Mouse (Mus musculus) lung, postnatal 0 days (tissue): ENCODE measurements at regions not wholly inside any gene's neighbourhood (a gene's known extent, or its start where the extent isn't known, plus 50 kb on each side); places are given as distances from the start of the nearest gene placed in this dataset.

ENCODE experiments used
- CTCF ChIP-seq: IDR thresholded peaks from 2 replicates; pipeline ENCODE4 v1.5.1; 2016; ENCODE audit warnings: antibody characterized with exemption, mild to moderate bottlenecking
- EP300 ChIP-seq: IDR thresholded peaks from 2 replicates; pipeline ENCODE4 v1.6.1; 2016; ENCODE audit warnings: antibody characterized with exemption, mild to moderate bottlenecking, control low read depth

DNA sequence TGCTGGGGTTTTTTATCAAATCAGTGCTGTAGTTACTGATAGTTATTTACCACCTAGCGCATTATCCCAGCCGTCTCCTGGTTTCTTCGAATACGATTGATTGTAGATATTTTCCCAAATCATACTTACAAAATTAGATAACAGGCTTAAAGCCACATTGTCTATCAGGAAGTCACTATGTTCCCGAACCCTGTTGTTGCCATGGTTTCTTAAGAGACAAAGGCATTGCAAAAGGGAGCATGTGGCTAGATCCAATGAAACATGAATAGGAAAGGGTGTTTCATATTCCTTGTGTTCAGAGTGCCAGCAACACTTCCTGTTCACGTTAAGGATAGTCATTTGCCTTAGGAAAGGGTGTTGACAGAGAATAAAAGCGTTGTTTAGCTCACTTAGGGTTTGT, 222.7 kb downstream of the Gm10260 start:
- TF ChIP-seq CTCF (no peak), EP300 (peak; percentile 61; the same call in 1 of the 2 replicates)
